Mouse (Mus musculus) hindbrain, embryonic 11.5 days (tissue): Measurements from ENCODE around the gene Gm49361. TPM values are rescaled to one million over a fixed set of nuclear protein-coding genes. Genes with fewer than 3 reads are reported as not detected.
"Not testable (repeated sequence)": the region's sequence is repeated elsewhere in the genome, so short reads cannot be mapped to it uniquely, and the experiment has no call there.

Experiments used
- ATAC-seq: fragments of 200-750 bp; cut with Nextera tagmentation; 2 replicates; pipeline ENCODE4 v1.8.0; 2017; ENCODE audit warnings: mild to moderate bottlenecking, moderate TSS enrichment, moderate library complexity; ENCODE audit not compliant: low FRiP score
- DNase-seq: peaks from one replicate; pipeline ENCODE4 v3.0.0-alpha.2; 2015; ENCODE audit warnings: low spot score
- H3K27ac ChIP-seq: fragments of 300-500 bp; sonication (generic); 2 replicates; pipeline ENCODE4 v1.5.1; 2014; ENCODE audit warnings: mild to moderate bottlenecking, low read depth, low read length
- H3K27me3 ChIP-seq: fragments of 300-500 bp; sonication (generic); 2 replicates; pipeline ENCODE4 v1.6.1; 2014; ENCODE audit warnings: mild to moderate bottlenecking, low read length, moderate library complexity, mixed read lengths; ENCODE audit not compliant: control insufficient read depth, insufficient read depth
- H3K36me3 ChIP-seq: fragments of 300-500 bp; sonication (generic); 2 replicates; pipeline ENCODE4 v1.6.1; 2014; ENCODE audit warnings: mild to moderate bottlenecking, low read length, moderate library complexity, mixed read lengths; ENCODE audit not compliant: control insufficient read depth, insufficient read depth
- H3K4me1 ChIP-seq: fragments of 300-500 bp; sonication (generic); replicated peaks from 2 replicates; pipeline ENCODE4 v1.6.1; 2014; ENCODE audit warnings: low read length, mixed read lengths; ENCODE audit not compliant: control insufficient read depth, insufficient read depth
- H3K4me2 ChIP-seq: fragments of 300-500 bp; sonication (generic); replicated peaks from 2 replicates; pipeline ENCODE4 v1.6.1; 2014; ENCODE audit warnings: mild to moderate bottlenecking, low read depth, low read length
- H3K4me3 ChIP-seq: fragments of 300-500 bp; sonication (generic); 2 replicates; pipeline ENCODE4 v1.5.1; 2014; ENCODE audit warnings: low read depth, low read length
- H3K9ac ChIP-seq: fragments of 300-500 bp; sonication (generic); 2 replicates; pipeline ENCODE4 v1.6.1; 2014; ENCODE audit warnings: low read depth, low read length
- H3K9me3 ChIP-seq: fragments of 300-500 bp; sonication (generic); 2 replicates; pipeline ENCODE4 v1.6.1; 2016; ENCODE audit warnings: low read length; ENCODE audit not compliant: control insufficient read depth
- WGBS: fragments of 180-500 bp; shearing (Covaris S2); extraction: QIAGEN DNeasy Blood & Tissue Kit; methylation state at CpG from one replicate; pipeline ENCODE4 v1.1.7; 2014; 5-methylcytosine and 5-hydroxymethylcytosine counted together
- polyA plus RNA-seq: library from polyadenylated mRNA; unstranded; fragments of >200 nt; fragmentation: Nextera tagmentation; extraction: Ambion mirVana; gene quantifications from 2 replicates; pipeline ENCODE4 v1.2.1, GENCODE M21; 2014

The Gm49361 gene
- polyA plus RNA-seq, 1 experiment from 2014 or later, result not detected

DNA sequence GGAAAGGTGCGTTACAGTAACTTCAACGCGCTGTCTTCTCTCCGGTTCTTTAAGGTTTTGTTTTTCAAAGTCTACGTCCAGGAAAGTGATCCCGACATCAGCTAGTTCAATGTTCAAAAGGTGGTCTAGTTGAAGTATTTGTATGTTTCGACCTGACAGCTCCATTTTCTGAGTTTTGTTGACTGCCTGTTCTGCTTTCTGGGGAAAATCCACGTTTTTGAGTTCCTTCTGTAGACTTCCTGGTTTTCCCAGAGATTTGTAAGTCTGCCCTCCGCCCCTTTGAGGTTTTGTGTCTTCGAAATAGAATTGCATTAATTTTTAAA, 80.3 kb downstream of the Gm49361 start:
- no peaks in the 10 kb centered on the region for H3K9me3 ChIP-seq
- no peaks in the 10 kb centered on the region; the same call in 1 of the 2 replicates for H3K4me1 ChIP-seq
- peak overlapping the region; percentile 84 for H3K4me2 ChIP-seq
- H3K4me3 ChIP-seq, result peak overlapping the region; percentile 84
- 14% methylated on average over 10 of the region's 10 CpGs for WGBS
- no peak for DNase-seq
- no peak for ATAC-seq
- H3K9ac ChIP-seq, result peak overlapping the region; percentile 90
- no peak overlapping the region for H3K27ac ChIP-seq
- H3K27me3 ChIP-seq, result no peaks in the 10 kb centered on the region
- H3K36me3 ChIP-seq, result no peaks in the 10 kb centered on the region

DNA sequence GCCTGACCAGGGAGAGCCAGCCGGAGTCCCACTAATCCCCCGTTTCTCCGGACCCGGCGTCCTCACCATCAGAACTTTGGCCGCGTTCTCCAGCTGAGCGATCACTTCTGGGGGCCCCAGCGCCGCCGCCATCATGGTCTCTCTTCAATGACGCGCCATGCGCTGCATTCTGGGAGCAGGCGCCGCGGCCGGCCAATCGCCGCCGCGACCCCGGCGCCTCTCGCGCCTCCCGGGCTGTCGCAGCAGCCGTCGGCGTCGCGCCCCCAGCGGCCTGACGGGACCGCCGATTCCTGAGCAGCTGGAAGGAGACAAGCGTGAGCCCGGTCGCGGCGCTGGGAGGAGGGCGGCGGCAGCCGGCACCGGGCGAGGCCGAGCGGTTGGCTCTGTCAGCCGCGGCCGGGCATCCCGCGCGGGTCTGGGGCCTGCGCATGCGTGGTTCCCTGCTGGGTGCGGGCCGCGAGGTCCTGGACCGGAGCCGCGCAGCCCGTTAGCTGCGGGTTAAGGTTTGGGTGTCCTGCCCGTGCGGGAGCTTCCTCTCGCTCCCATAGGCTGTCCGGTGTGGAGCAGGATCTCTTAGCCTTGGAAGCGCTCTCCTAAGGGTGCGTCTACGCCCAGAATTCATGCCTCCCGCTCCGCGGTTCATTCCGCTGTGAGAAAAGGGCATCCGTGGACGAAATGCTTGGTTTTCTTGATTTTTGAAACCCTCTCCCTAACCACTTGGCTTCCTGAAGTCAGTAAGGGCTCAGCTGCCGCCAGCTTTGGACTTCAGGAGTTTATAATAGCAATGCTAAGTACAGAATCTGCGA, 80.9 kb downstream of the Gm49361 start, which contains the start of gene Xpo4:
Xpo4 (minus strand) TSS at position 609 of the 806 bp plus-strand sequence.
- peak; percentile 91 for DNase-seq
- Histone ChIP-seq H3K4me2 (peak within 1 kb of the TSS; percentile 84), H3K9ac (peak within 1 kb of the TSS; percentile 90), H3K27ac (peak within 1 kb of the TSS; percentile 98), H3K4me3 (peak within 1 kb of the TSS; percentile 84), H3K27me3 (no peaks in the 10 kb centered on the region), H3K4me1 (no peaks in the 10 kb centered on the region; the same call in 1 of the 2 replicates), H3K9me3 (no peaks in the 10 kb centered on the region), H3K36me3 (no peaks in the 10 kb centered on the region)
- WGBS, result under 1% methylated on average over 66 of the region's 80 CpGs
- peak; percentile 97 for ATAC-seq

DNA sequence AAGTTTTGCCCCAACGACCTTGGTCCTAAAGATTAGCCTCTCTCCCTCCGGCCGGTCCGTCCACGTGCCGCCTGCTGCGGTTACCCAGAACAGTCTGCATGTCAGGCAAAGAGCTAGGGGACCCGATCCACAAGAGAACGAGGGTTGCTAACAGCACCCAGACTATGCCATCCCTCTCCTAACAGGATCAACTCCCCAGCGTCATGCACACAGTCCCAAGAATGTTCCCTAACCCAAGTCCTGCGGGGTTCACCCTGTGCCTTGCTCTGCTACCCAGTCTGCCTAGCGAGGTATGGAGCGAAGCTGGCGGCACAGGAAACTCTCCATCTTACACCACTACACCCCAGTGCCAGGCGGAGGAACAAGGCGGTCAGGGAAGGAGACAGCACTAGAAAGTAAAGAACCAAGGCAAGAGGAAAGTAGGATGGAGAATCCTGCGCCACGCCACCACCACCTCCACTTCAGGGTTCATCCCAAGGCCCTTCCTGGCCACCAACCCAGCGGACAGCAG, 81.5 kb downstream of the Gm49361 start:
- Histone ChIP-seq H3K27ac (peak overlapping the region; percentile 98), H3K9me3 (no peaks in the 10 kb centered on the region), H3K9ac (peak overlapping the region; percentile 90), H3K4me2 (peak overlapping the region; percentile 84), H3K36me3 (no peaks in the 10 kb centered on the region), H3K27me3 (no peaks in the 10 kb centered on the region), H3K4me3 (peak overlapping the region; percentile 84), H3K4me1 (no peaks in the 10 kb centered on the region; the same call in 1 of the 2 replicates)
- peak; percentile 43 for ATAC-seq
- 0% methylated on average over 19 of the region's 19 CpGs for WGBS
- DNase-seq, result peak; percentile 56

DNA sequence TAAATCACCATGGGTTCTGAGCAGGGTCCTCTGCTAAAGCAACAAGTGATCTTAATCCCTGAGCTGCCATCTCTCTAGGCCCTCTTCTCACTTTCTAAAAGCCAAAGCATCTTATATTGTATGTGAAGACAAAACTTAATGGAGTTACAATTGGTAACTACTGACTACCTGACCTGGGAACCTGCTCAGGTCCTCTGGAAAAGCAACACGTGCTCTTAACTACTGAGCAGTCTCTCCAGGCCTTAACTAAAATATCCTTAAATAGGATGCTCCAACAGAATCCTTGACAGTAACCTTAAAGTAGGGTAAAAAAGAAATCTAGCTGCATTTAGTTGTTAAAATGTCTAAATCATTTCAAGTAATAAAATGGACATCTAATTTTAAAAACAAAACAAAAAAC, 82.3 kb downstream of the Gm49361 start:
- Histone ChIP-seq H3K4me2 (peak overlapping the region; percentile 84), H3K9me3 (no peaks in the 10 kb centered on the region), H3K4me3 (peak overlapping the region; percentile 84), H3K9ac (no peak overlapping the region), H3K27me3 (no peaks in the 10 kb centered on the region), H3K4me1 (no peaks in the 10 kb centered on the region; the same call in 1 of the 2 replicates), H3K36me3 (no peaks in the 10 kb centered on the region), H3K27ac (no peak overlapping the region)
- ATAC-seq, result no peak
- 39% methylated on average over 1 of the region's 1 CpGs for WGBS
- DNase-seq, result no peak

DNA sequence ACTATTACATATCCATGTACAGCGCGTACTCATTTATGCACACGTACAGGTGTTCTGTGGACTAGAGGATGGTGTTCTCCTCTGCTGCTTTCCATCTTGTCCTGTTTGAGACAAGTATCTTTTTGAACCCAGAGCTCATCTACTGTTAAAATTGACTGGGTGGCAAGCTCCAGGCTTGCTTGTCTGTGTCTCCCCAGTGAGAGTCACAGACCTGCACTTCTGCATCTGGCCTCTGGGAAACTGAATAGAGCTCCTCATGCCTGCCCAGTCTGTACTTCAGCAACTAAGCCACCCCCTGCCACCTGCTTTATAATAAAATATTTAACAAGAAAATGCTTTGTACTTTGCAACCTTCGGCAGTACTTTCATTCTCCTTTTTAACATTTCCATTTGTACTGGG, 87.6 kb downstream of the Gm49361 start:
- DNase-seq, result no peak
- Histone ChIP-seq H3K9ac (no peak overlapping the region), H3K36me3 (no peaks in the 10 kb centered on the region), H3K27me3 (no peaks in the 10 kb centered on the region), H3K9me3 (no peaks in the 10 kb centered on the region), H3K27ac (no peak overlapping the region), H3K4me2 (no peak overlapping the region), H3K4me3 (no peak overlapping the region), H3K4me1 (no peaks in the 10 kb centered on the region)
- no peak for ATAC-seq
- 96% methylated on average over 4 of the region's 4 CpGs for WGBS

DNA sequence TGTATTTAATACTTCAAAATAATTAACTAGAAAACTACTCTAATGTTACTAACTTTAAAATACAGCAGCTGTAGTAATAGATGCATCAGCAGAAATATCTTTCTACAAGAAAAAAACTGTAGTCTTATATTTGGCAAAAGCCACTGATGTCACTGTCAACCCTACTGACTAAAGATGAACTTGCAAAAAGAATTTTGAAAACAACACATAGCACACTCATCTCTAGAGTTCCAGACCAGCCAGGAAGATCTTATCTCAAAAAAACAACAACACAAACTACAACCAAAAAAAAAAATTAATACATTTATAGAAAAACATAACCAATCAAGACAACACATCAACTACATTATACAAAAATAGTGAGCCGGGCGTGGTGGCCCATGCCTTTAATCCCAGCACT, 88.4 kb downstream of the Gm49361 start:
- Histone ChIP-seq H3K27ac (no peak overlapping the region), H3K4me3 (no peak overlapping the region), H3K27me3 (no peaks in the 10 kb centered on the region), H3K4me2 (no peak overlapping the region), H3K36me3 (no peaks in the 10 kb centered on the region), H3K4me1 (no peaks in the 10 kb centered on the region), H3K9ac (no peak overlapping the region), H3K9me3 (no peaks in the 10 kb centered on the region)
- no peak for ATAC-seq
- WGBS, result 98% methylated on average over 2 of the region's 2 CpGs
- no peak for DNase-seq

DNA sequence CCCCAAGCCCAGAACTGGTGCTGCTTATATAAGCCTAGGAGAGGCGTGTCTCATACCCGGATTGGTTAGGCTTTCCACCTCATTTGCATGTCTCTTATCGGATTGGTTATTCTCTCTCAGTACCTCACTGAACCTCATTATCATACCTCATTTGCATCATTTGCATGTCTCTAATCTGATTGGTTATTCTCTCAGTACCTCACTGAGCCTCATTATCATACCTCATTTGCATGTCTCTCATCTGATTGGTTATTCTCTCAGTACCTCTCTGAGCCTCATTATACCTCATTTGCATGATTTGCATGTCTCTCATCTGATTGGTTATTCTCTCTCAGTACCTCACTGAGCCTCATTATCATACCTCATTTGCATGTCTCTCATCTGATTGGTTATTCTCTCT, 89.4 kb downstream of the Gm49361 start:
- not testable (repeated sequence) for H3K36me3 ChIP-seq, H3K9ac ChIP-seq, H3K9me3 ChIP-seq, H3K4me1 ChIP-seq, DNase-seq, ATAC-seq, H3K4me3 ChIP-seq, H3K4me2 ChIP-seq, H3K27ac ChIP-seq, H3K27me3 ChIP-seq
- WGBS, result 97% methylated on average over 3 of the region's 3 CpGs

DNA sequence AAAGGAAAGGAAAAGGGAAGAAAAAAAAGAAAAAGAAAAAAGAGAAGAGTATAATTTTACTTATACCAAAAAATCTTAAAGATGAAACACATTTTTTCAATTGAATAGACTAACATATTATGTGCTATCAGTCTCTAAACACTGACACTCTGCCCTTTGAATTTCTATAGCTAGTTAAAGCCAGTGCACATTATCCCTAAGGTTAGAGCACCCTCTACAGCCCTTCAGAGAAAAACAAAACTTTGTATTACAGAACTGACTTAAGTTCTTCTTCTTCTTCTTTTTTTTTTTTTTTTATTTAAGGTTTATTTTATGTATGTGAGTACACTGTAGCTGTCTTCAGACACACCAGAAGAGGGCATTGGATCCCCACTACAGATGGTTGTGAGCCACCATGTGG, 96.4 kb downstream of the Gm49361 start:
- H3K27ac ChIP-seq, result no peak overlapping the region
- no peak overlapping the region for H3K4me2 ChIP-seq
- H3K4me1 ChIP-seq, result no peaks in the 10 kb centered on the region
- H3K36me3 ChIP-seq, result no peaks in the 10 kb centered on the region
- no peak overlapping the region for H3K4me3 ChIP-seq
- no peaks in the 10 kb centered on the region for H3K27me3 ChIP-seq
- no peak overlapping the region for H3K9ac ChIP-seq
- ATAC-seq (no peak), DNase-seq (no peak)
- no peaks in the 10 kb centered on the region for H3K9me3 ChIP-seq

DNA sequence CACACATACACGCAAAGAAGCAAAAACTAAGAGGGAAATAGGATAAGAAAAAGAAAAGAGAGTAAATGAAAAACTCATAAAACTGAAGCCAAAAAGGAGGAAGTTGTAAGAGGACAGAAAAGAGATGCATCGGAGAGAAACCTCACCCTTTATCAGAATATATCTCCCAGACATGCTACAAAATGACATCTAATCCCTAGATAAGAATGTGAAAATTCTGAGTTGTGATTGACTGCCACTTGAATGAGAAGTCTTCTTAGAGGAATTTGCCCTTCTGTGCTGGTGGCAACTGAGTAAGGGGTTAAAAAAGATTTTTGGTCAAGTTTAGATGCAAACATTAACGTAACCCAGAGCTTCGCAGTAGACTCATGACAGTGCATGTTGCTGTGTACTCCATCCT, 99.7 kb downstream of the Gm49361 start:
- Histone ChIP-seq H3K27ac (no peak overlapping the region), H3K9ac (no peak overlapping the region), H3K9me3 (no peaks in the 10 kb centered on the region), H3K4me3 (no peak overlapping the region), H3K36me3 (no peaks in the 10 kb centered on the region), H3K4me1 (no peaks in the 10 kb centered on the region), H3K4me2 (no peak overlapping the region), H3K27me3 (no peaks in the 10 kb centered on the region)
- ATAC-seq, result no peak
- DNase-seq, result no peak
- WGBS, result 94% methylated on average over 4 of the region's 4 CpGs
